Mouse (Mus musculus) liver, postnatal 0 days (tissue): ENCODE results near the gene Bmp3. TPM values are rescaled to one million over a fixed set of nuclear protein-coding genes. Genes with fewer than 3 reads are reported as not detected.

Experiments
- ATAC-seq: fragments of 200-750 bp; cut with Nextera tagmentation; 2 replicates; pipeline ENCODE4 v1.8.0; 2017; ENCODE audit warnings: mild to moderate bottlenecking, moderate library complexity
- DNase-seq: peaks from one replicate; pipeline ENCODE4 v3.0.0-alpha.2; 2016
- H3K27ac ChIP-seq: fragments of 300-500 bp; sonication (generic); 2 replicates; pipeline ENCODE4 v1.5.1; 2014; ENCODE audit warnings: antibody characterized with exemption, moderate library complexity, mild to moderate bottlenecking, low read depth
- H3K27me3 ChIP-seq: fragments of 300-500 bp; sonication (generic); 2 replicates; pipeline ENCODE4 v1.6.1; 2014; ENCODE audit warnings: low read length, control low read depth, mixed read lengths; ENCODE audit not compliant: insufficient read depth
- H3K36me3 ChIP-seq: fragments of 300-500 bp; sonication (generic); replicated peaks from 2 replicates; pipeline ENCODE4 v1.6.1; 2014; ENCODE audit warnings: mild to moderate bottlenecking, control low read depth, low read length, moderate library complexity, mixed read lengths; ENCODE audit not compliant: insufficient read depth
- H3K4me1 ChIP-seq: fragments of 300-500 bp; sonication (generic); 2 replicates; pipeline ENCODE4 v1.6.1; 2014; ENCODE audit warnings: antibody characterized with exemption, mild to moderate bottlenecking, control low read depth; ENCODE audit not compliant: insufficient read depth
- H3K4me2 ChIP-seq: fragments of 300-500 bp; sonication (generic); 2 replicates; pipeline ENCODE4 v1.6.1; 2014; ENCODE audit warnings: low read depth, mild to moderate bottlenecking, low read length, moderate library complexity, mixed read lengths
- H3K4me3 ChIP-seq: fragments of 300-500 bp; sonication (generic); 2 replicates; pipeline ENCODE4 v1.5.1; 2014; ENCODE audit warnings: low read depth, low read length
- H3K9ac ChIP-seq: fragments of 300-500 bp; sonication (generic); replicated peaks from 2 replicates; pipeline ENCODE4 v1.6.1; 2014; ENCODE audit warnings: mild to moderate bottlenecking, moderate library complexity
- H3K9me3 ChIP-seq: fragments of 300-500 bp; sonication (generic); 2 replicates; pipeline ENCODE4 v1.6.1; 2016; ENCODE audit warnings: mild to moderate bottlenecking, control low read depth, low read length, mixed read lengths
- CTCF ChIP-seq: sonication (generic); IDR thresholded peaks from 2 replicates; pipeline ENCODE4 v1.5.1; 2016; ENCODE audit warnings: antibody characterized with exemption, low read depth
- EP300 ChIP-seq: IDR thresholded peaks from 2 replicates; pipeline ENCODE4 v1.6.1; 2016; ENCODE audit warnings: antibody characterized with exemption, low read depth, mild to moderate bottlenecking
- WGBS: fragments of 180-500 bp; shearing (Covaris S2); extraction: QIAGEN DNeasy Blood & Tissue Kit; methylation state at CpG from one replicate; pipeline ENCODE4 v1.1.7; 2014; ENCODE audit not compliant: insufficient replicate concordance; 5-methylcytosine and 5-hydroxymethylcytosine counted together
- polyA plus RNA-seq: library from polyadenylated mRNA; unstranded; fragments of >200 nt; fragmentation: Nextera tagmentation; extraction: Ambion mirVana; gene quantifications from 2 replicates; pipeline ENCODE4 v1.2.1, GENCODE M21; 2015

Gene Bmp3
- polyA plus RNA-seq, 1 experiment from 2014 or later: not detected

DNA sequence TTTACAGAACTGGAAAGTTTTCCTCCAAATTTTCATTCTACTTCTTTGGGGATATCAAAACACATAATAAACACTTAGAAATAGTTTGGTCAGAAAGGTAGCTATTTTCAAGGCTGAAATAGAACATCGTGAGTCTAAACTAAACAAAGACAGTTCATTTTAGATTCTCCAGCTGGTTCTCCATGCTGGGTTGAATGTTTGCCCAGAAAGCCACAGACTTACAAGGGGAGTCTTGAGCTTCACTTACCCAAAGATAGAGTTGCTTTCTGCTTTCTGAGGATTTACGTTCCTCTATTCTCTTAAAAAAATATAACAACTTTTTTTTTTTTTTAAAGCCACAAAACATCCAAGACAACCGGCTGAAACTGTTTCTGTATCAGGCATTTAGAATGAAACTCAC is 40.1 kb downstream of the Bmp3 start:
- Histone ChIP-seq H3K9me3 (no peaks in the 10 kb centered on the region), H3K27me3 (no peaks in the 10 kb centered on the region), H3K27ac (no peak overlapping the region), H3K4me2 (no peak overlapping the region), H3K36me3 (no peaks in the 10 kb centered on the region), H3K4me3 (no peak overlapping the region), H3K4me1 (no peaks in the 10 kb centered on the region), H3K9ac (no peak overlapping the region)
- DNase-seq: no peak
- 71% methylated on average over 3 of the region's 3 CpGs for WGBS
- no peak for TF ChIP-seq CTCF
- ATAC-seq: no peak

GRCm38 (mm10) chr5:98897946-98898345 is 43.7 kb downstream of the Bmp3 start:
- TF ChIP-seq EP300: no peak
- TF ChIP-seq CTCF: no peak
- DNase-seq (no peak), ATAC-seq (no peak)
- Histone ChIP-seq H3K36me3 (no peaks in the 10 kb centered on the region), H3K4me3 (no peak overlapping the region), H3K9me3 (no peaks in the 10 kb centered on the region), H3K4me2 (no peak overlapping the region), H3K9ac (no peak overlapping the region), H3K4me1 (no peaks in the 10 kb centered on the region), H3K27me3 (no peaks in the 10 kb centered on the region), H3K27ac (no peak overlapping the region)

- DNase-seq: no peak
- H3K4me1 ChIP-seq: no peaks in the 10 kb centered on the region
- H3K9ac ChIP-seq: no peak overlapping the region
- H3K27ac ChIP-seq: no peak overlapping the region
- no peak for ATAC-seq
- H3K4me2 ChIP-seq: no peak overlapping the region
- H3K9me3 ChIP-seq: no peaks in the 10 kb centered on the region
- no peaks in the 10 kb centered on the region for H3K27me3 ChIP-seq
- 72% methylated on average over 5 of the region's 5 CpGs for WGBS
- TF ChIP-seq CTCF (no peak), EP300 (no peak)
- no peaks in the 10 kb centered on the region for H3K36me3 ChIP-seq
- H3K4me3 ChIP-seq: no peak overlapping the region
Measured at GRCm38 (mm10) chr5:98900926-98901325, 46.7 kb downstream of the Bmp3 start.

GRCm38 (mm10) chr5:98902339-98902738 is 48.1 kb downstream of the Bmp3 start:
- H3K27ac ChIP-seq: no peak overlapping the region
- H3K4me3 ChIP-seq: no peak overlapping the region
- no peaks in the 10 kb centered on the region for H3K27me3 ChIP-seq
- no peak overlapping the region for H3K4me2 ChIP-seq
- no peaks in the 10 kb centered on the region for H3K36me3 ChIP-seq
- H3K4me1 ChIP-seq: no peaks in the 10 kb centered on the region
- TF ChIP-seq CTCF (peak; percentile 29), EP300 (no peak)
- DNase-seq (no peak), ATAC-seq (no peak)
- no peak overlapping the region for H3K9ac ChIP-seq
- H3K9me3 ChIP-seq: no peaks in the 10 kb centered on the region
- 56% methylated on average over 4 of the region's 4 CpGs for WGBS

DNA sequence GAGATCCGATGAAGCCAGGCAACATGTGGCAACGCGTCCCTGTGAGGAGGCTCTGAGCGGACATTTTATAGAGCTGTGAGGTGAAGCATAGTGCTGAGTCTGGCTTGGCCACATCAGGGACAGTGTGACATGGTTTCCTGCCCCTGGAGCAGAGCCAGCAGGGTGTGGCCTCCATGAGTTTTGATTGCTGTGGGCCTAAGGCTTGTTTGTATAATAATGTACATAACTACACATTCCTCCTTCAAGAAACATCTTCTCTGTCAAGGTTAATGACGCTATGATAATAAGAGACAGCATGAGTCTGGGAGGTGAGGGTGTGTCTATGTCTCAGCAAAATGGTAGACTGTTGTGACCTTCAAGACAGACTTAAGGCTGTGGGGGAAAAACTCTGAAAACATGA is 64.5 kb downstream of the Bmp3 start:
- H3K4me1 ChIP-seq: no peaks in the 10 kb centered on the region
- DNase-seq (no peak), ATAC-seq (no peak)
- no peak overlapping the region for H3K9ac ChIP-seq
- no peak for TF ChIP-seq EP300
- TF ChIP-seq CTCF: no peak
- H3K4me3 ChIP-seq: no peak overlapping the region
- no peaks in the 10 kb centered on the region for H3K27me3 ChIP-seq
- no peaks in the 10 kb centered on the region for H3K9me3 ChIP-seq
- no peaks in the 10 kb centered on the region for H3K36me3 ChIP-seq
- WGBS: 83% methylated on average over 5 of the region's 5 CpGs
- H3K27ac ChIP-seq: no peak overlapping the region
- no peak overlapping the region for H3K4me2 ChIP-seq

DNA sequence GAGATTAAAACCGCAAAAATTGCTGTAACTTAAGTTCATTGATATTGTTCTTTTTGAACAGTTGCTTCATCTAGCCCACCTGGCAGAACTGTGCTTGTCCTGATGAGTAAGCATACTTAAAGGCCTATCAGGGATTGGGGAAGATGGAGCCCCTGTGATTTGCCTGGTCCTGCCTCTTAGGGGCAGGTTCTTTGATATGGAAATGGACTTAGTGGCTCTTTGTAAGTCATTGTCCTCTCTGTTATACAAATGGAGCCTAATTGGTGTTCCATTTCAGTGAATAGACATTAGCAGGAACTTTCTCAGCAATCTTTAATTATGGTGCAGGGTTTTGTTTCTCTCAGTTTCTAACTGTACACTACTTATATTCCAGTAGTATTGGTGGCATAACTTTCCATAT is 67.4 kb downstream of the Bmp3 start:
- Histone ChIP-seq H3K36me3 (no peaks in the 10 kb centered on the region), H3K4me1 (no peaks in the 10 kb centered on the region), H3K27ac (no peak overlapping the region), H3K27me3 (no peaks in the 10 kb centered on the region), H3K4me3 (no peak overlapping the region), H3K9me3 (no peaks in the 10 kb centered on the region), H3K4me2 (no peak overlapping the region), H3K9ac (no peak overlapping the region)
- DNase-seq (no peak), ATAC-seq (no peak)
- WGBS: 58% methylated on average over 1 of the region's 1 CpGs
- TF ChIP-seq EP300: no peak
- TF ChIP-seq CTCF: no peak

- WGBS: 85% methylated on average over 3 of the region's 3 CpGs
- ATAC-seq (no peak), DNase-seq (no peak)
- Histone ChIP-seq H3K27ac (no peak overlapping the region), H3K4me2 (no peak overlapping the region), H3K9ac (no peak overlapping the region), H3K4me3 (no peak overlapping the region), H3K27me3 (no peaks in the 10 kb centered on the region), H3K4me1 (no peaks in the 10 kb centered on the region), H3K36me3 (no peaks in the 10 kb centered on the region), H3K9me3 (no peaks in the 10 kb centered on the region)
- no peak for TF ChIP-seq CTCF
- TF ChIP-seq EP300: no peak
Measured at GRCm38 (mm10) chr5:98922921-98923320, 68.7 kb downstream of the Bmp3 start.

Other genes with a start within 250 kb of the Bmp3 start
- 0.05 TPM in 1 of 2 replicates, not detected in the other for gene Prkg2, start 182.9 kb downstream of the Bmp3 start, polyA plus RNA-seq